Mouse (Mus musculus): ENCODE results near the gene Ppp6r3. TPM values are rescaled to one million over a fixed set of nuclear protein-coding genes. Genes with fewer than 3 reads are reported as not detected.

The Ppp6r3 gene
- total and polyA plus RNA-seq, 2 experiments from 2014 or later = 32.4 to 58.8 TPM

GRCm38 (mm10) chr19:3527531-3527930 is 48.0 kb downstream of the Ppp6r3 start:
- Histone ChIP-seq H3K27me3 (ENCODE audit: control insufficient read depth, insufficient read depth, low read length) (no peaks in the 10 kb centered on the region), H3K9me3 (replicated peaks; ENCODE audit: control insufficient read depth, low read length) (no peaks in the 10 kb centered on the region), H3K4me3 (ENCODE audit: low read depth, low read length) (no peak overlapping the region), H3K4me2 (ENCODE audit: low read depth, low read length) (no peak overlapping the region), H3K9ac (replicated peaks; ENCODE audit: low read depth, low read length) (no peak overlapping the region), H3K4me1 (ENCODE audit: control insufficient read depth, insufficient read depth) (peaks cover 4% of the 10 kb centered on the region; the same call in 1 of the 2 replicates), H3K36me3 (replicated peaks; ENCODE audit: control insufficient read depth, insufficient read depth, low read length) (peaks cover 26% of the 10 kb centered on the region), H3K27ac (ENCODE audit: low read depth) (no peak overlapping the region)
- 98% methylated on average over 4 of the region's 4 CpGs for WGBS
- no peak for TF ChIP-seq CTCF (IDR thresholded peaks at IDR 0.05; ENCODE audit: low read depth)
- DNase-seq (ENCODE audit: low spot score) (no peak), ATAC-seq (ENCODE audit: insufficient read depth, low read depth) (no peak)

GRCm38 (mm10) chr19:3519471-3520169 is 55.9 kb downstream of the Ppp6r3 start:
- H3K4me1 ChIP-seq (ENCODE audit: control insufficient read depth, insufficient read depth) = peaks cover 7% of the 10 kb centered on the region; the same call in 1 of the 2 replicates
- H3K4me2 ChIP-seq (ENCODE audit: low read depth, low read length) = no peak overlapping the region
- H3K27me3 ChIP-seq (ENCODE audit: control insufficient read depth, insufficient read depth, low read length) = no peaks in the 10 kb centered on the region
- H3K27ac ChIP-seq (ENCODE audit: low read depth) = peak overlapping the region; percentile 30
- 0 out of 2 replicates have a peak, but pooled peaks have one; percentile 36 for ATAC-seq (ENCODE audit: insufficient read depth, low read depth)
- H3K9me3 ChIP-seq (replicated peaks; ENCODE audit: control insufficient read depth, low read length) = no peaks in the 10 kb centered on the region
- 78% methylated on average over 4 of the region's 4 CpGs for WGBS
- peak; percentile 35 for DNase-seq (ENCODE audit: low spot score)
- no peak for TF ChIP-seq CTCF (IDR thresholded peaks at IDR 0.05; ENCODE audit: low read depth)
- TF ChIP-seq EP300 (IDR thresholded peaks at IDR 0.05; ENCODE audit: low read depth) = no peak
- no peak overlapping the region for H3K4me3 ChIP-seq (ENCODE audit: low read depth, low read length)
- H3K9ac ChIP-seq (replicated peaks; ENCODE audit: low read depth, low read length) = no peak overlapping the region
- H3K36me3 ChIP-seq (replicated peaks; ENCODE audit: control insufficient read depth, insufficient read depth, low read length) = peaks cover 64% of the 10 kb centered on the region

GRCm38 (mm10) chr19:3497216-3497615 is 78.3 kb downstream of the Ppp6r3 start:
- Histone ChIP-seq H3K9me3 (replicated peaks; ENCODE audit: control insufficient read depth, low read length) (no peaks in the 10 kb centered on the region), H3K9ac (replicated peaks; ENCODE audit: low read depth, low read length) (no peak overlapping the region), H3K36me3 (replicated peaks; ENCODE audit: control insufficient read depth, insufficient read depth, low read length) (peaks cover 75% of the 10 kb centered on the region), H3K4me1 (ENCODE audit: control insufficient read depth, insufficient read depth) (no peaks in the 10 kb centered on the region), H3K27me3 (ENCODE audit: control insufficient read depth, insufficient read depth, low read length) (no peaks in the 10 kb centered on the region), H3K4me2 (ENCODE audit: low read depth, low read length) (no peak overlapping the region), H3K4me3 (ENCODE audit: low read depth, low read length) (no peak overlapping the region), H3K27ac (ENCODE audit: low read depth) (no peak overlapping the region)
- no peak for DNase-seq (ENCODE audit: low spot score)
- ATAC-seq (ENCODE audit: insufficient read depth, low read depth) = no peak
- WGBS = 93% methylated on average over 3 of the region's 3 CpGs
- TF ChIP-seq CTCF (IDR thresholded peaks at IDR 0.05; ENCODE audit: low read depth) (no peak), EP300 (IDR thresholded peaks at IDR 0.05; ENCODE audit: low read depth) (no peak)

- H3K4me2 ChIP-seq (ENCODE audit: low read depth, low read length) = no peak overlapping the region
These were observed 85.7 kb downstream of the Ppp6r3 start for GRCm38 (mm10) chr19:3489826-3490225.

GRCm38 (mm10) chr19:3482831-3483230 is 92.7 kb downstream of the Ppp6r3 start:
- Histone ChIP-seq H3K4me2 (ENCODE audit: low read depth, low read length) (no peak overlapping the region), H3K9ac (replicated peaks; ENCODE audit: low read depth, low read length) (no peak overlapping the region), H3K36me3 (replicated peaks; ENCODE audit: control insufficient read depth, insufficient read depth, low read length) (peaks cover 86% of the 10 kb centered on the region), H3K9me3 (replicated peaks; ENCODE audit: control insufficient read depth, low read length) (no peaks in the 10 kb centered on the region), H3K4me1 (ENCODE audit: control insufficient read depth, insufficient read depth) (no peaks in the 10 kb centered on the region), H3K27ac (ENCODE audit: low read depth) (no peak overlapping the region), H3K4me3 (ENCODE audit: low read depth, low read length) (no peak overlapping the region), H3K27me3 (ENCODE audit: control insufficient read depth, insufficient read depth, low read length) (no peaks in the 10 kb centered on the region)
- no peak for TF ChIP-seq EP300 (IDR thresholded peaks at IDR 0.05; ENCODE audit: low read depth)
- TF ChIP-seq CTCF (IDR thresholded peaks at IDR 0.05; ENCODE audit: low read depth) = no peak
- DNase-seq (ENCODE audit: low spot score) (no peak), ATAC-seq (ENCODE audit: insufficient read depth, low read depth) (no peak)
- WGBS = 94% methylated on average over 7 of the region's 7 CpGs

More at GRCm38 (mm10) chr19:3489826-3490225, 85.7 kb downstream of the Ppp6r3 start:
- no peak for TF ChIP-seq EP300 (IDR thresholded peaks at IDR 0.05; ENCODE audit: low read depth)
- TF ChIP-seq CTCF (IDR thresholded peaks at IDR 0.05; ENCODE audit: low read depth) = no peak
- Histone ChIP-seq H3K4me3 (ENCODE audit: low read depth, low read length) (no peak overlapping the region), H3K36me3 (replicated peaks; ENCODE audit: control insufficient read depth, insufficient read depth, low read length) (peaks cover 97% of the 10 kb centered on the region), H3K9me3 (replicated peaks; ENCODE audit: control insufficient read depth, low read length) (no peaks in the 10 kb centered on the region), H3K27me3 (ENCODE audit: control insufficient read depth, insufficient read depth, low read length) (no peaks in the 10 kb centered on the region), H3K9ac (replicated peaks; ENCODE audit: low read depth, low read length) (no peak overlapping the region), H3K4me1 (ENCODE audit: control insufficient read depth, insufficient read depth) (no peaks in the 10 kb centered on the region), H3K27ac (ENCODE audit: low read depth) (no peak overlapping the region)
- 90% methylated on average over 4 of the region's 4 CpGs for WGBS
- no peak for ATAC-seq (ENCODE audit: insufficient read depth, low read depth)
- no peak for DNase-seq (ENCODE audit: low spot score)

- Histone ChIP-seq H3K9me3 (replicated peaks; ENCODE audit: control insufficient read depth, low read length) (no peaks in the 10 kb centered on the region), H3K4me3 (ENCODE audit: low read depth, low read length) (no peak overlapping the region), H3K27ac (ENCODE audit: low read depth) (no peak overlapping the region), H3K36me3 (replicated peaks; ENCODE audit: control insufficient read depth, insufficient read depth, low read length) (peaks cover 75% of the 10 kb centered on the region), H3K27me3 (ENCODE audit: control insufficient read depth, insufficient read depth, low read length) (no peaks in the 10 kb centered on the region), H3K4me2 (ENCODE audit: low read depth, low read length) (no peak overlapping the region), H3K9ac (replicated peaks; ENCODE audit: low read depth, low read length) (no peak overlapping the region), H3K4me1 (ENCODE audit: control insufficient read depth, insufficient read depth) (no peaks in the 10 kb centered on the region)
- WGBS = 77% methylated on average over 8 of the region's 8 CpGs
- no peak for TF ChIP-seq EP300 (IDR thresholded peaks at IDR 0.05; ENCODE audit: low read depth)
- no peak for TF ChIP-seq CTCF (IDR thresholded peaks at IDR 0.05; ENCODE audit: low read depth)
- ATAC-seq (ENCODE audit: insufficient read depth, low read depth) = no peak
- no peak for DNase-seq (ENCODE audit: low spot score)
These were observed 95.4 kb downstream of the Ppp6r3 start for GRCm38 (mm10) chr19:3480101-3480500.

Measured in heart, postnatal 0 days (tissue).